Mouse (Mus musculus): ENCODE results near the gene Tmed10.

DNA sequence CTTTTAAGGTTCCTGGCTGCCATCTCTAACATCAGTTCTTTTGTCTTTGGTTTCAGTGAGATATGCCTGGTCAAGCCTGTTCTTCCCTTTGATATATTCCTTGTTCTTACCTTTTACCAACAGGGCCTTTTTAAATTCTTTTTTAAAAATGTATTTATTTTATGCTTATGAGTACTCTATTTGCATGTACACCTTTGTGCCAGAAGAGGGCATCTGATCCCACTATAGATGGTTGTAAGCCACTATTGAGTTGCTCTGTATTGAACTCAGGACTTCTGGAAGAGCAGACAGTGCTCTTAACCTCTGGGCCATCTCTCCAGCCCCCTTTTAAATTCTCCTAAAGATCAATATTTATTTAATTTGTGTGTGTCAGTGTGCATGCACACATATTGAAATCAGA, 81.7 kb downstream of the Tmed10 start:
- no peak for TF ChIP-seq CTCF (IDR thresholded peaks at IDR 0.05; ENCODE audit: extremely low read depth, insufficient read depth, insufficient read length, insufficient replicate concordance)
- TF ChIP-seq POLR2A (IDR thresholded peaks at IDR 0.05; ENCODE audit: low read depth, low read length), result no peak

All from spleen, adult 2 months (tissue).